Mouse (Mus musculus) cerebellum, postnatal 36 days (tissue): ENCODE results near the gene Cpa4.
A peak's percentile ranks its signal among the peaks of the same experiment; 100 is the strongest.

Experiments used
- DNase-seq, 2 experiments: peaks; one replicate each; pipeline ENCODE4 v3.0.0; 2021 to 2022; ENCODE audit warnings: mixed read lengths in 2 of 2

Gene Cpa4

DNA sequence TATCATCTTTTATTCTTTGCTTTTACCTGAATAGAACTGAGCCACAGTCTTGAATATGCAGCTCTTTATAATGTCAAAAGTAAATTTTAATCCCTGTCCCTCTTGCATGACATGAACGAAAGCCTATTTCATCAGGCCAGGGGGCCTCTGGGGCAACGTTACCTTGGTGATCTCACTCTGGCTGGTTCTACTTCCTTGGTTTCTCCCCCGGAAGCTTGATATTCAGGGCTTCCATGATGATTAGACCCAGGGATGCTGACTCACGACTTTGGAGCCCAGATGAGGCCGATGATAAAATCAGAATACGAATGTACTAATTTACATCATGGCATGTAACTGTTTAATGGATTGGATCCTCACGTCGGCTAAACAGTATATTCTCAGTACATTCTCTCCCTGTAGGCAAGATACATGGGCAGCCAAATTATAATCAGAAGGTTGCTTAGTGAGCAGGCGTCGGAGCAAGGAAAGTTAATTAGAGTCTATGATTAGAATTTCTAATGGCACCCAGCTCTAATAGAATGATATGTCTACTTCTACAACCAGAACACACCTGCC is 24.3 kb downstream of the Cpa4 start:
- DNase-seq = no peak

DNA sequence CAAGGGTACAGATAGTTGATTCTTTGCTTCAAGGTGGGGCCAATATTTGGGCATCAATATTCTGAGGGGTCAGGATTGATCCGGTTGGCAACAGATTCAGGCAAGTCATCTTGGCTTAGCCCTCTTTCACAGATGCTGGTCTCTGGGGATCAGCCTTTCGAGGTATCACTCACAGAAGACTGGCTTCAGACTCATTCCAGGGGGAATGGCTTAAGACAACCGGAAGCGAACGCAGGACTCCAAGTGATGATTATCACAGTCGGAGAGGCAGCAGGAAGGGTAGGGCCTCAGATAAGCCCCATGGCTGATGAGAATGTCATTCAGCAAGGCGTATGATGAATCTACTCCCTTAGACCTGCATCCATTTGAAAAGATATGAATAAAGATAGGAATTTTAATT is 26.2 kb downstream of the Cpa4 start:
- DNase-seq = no peak

DNA sequence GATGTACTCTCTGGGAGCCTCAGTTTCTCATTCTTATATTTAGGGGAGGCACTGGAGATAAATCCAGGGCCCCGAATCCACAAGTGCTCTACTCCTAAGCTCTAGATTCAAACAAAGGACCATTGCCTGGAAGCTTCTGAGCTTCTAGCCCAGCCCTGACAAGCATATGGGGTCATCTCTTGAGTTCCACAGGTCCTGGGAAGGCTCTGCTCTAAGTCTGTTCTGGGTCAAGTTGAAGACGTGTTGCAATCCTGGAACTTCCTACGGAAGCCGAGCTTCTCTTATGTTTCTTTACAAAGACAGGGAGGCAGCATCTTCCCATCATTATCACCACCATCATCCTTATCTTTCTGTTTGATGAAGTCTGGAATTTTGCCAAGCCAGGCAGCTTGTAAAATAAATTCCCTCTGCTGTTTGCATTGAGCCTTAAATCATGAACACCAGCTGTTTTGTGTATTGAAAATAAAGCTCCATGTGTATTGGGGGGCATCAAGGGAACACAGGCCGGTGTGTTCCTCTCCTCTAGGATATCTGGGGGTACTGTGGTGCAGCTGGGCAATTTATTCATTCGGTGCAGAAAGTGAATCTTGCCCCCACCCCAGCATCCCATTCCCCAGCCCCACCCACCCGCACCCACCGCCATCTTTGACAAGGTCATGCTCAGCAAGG is 28.2 kb downstream of the Cpa4 start:
- DNase-seq = no peak

DNA sequence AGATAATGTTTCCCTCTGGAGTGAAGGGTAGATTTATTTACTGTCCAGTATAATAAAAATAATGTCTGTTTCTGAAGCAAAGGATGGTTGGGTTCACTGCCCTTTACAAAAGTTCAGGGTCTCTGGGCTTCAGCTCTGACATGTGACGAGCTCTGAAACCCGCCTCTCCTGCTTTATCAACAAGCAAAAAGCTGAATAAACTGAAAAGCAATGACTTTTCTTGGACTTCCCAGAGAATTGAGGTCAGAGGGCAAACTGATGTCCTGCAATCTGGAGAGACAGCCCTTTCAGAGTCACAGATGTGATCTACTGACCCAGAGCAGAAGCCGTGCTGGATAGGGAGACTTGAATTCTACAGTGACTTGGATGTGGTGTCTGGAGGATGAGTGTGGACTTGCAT is 31.9 kb downstream of the Cpa4 start:
- no peak for DNase-seq

DNA sequence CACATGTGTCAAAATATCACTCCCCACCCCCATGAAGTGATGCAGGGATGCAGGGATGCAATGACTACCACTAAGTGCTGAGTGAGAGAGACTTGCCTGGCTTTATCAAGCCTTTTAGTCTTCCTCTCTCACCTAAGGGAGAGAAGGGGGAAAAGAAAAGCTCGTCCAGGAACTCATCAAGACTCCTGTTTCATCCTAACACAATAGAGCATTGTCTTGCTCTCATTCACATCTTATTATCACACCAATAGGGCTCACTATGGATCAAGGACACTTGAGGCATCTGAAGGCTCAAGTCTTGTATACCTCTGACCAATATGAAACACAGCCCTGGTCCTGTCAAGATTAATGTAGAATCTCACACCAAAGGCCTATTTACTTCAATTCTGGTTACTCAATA is 32.8 kb downstream of the Cpa4 start:
- no peak for DNase-seq

DNA sequence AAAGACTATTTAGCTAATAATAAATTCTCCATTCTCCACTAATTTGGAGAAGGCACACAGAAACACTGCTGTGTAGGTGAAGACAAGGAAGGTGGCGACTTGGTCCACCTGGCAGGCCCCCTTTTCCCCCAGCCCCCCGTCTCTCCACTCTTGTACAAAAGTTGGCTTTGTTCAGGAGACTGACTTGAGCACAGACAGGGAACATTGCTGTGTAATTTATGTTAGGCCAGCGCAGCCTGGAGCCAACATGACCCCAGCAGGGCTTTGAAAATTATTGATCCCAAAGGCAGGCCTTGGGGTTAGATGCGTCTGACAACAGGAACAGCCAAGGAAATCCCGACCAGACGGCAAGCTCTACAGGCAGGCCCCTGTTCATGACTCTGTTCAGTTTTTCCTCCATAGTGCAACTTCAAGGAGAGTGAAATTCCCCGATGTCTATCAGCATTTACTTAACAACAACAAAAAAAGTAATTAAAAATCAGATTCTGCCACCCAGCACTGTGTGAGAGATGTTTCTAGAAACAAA is 36.2 kb downstream of the Cpa4 start:
- DNase-seq = no peak

DNA sequence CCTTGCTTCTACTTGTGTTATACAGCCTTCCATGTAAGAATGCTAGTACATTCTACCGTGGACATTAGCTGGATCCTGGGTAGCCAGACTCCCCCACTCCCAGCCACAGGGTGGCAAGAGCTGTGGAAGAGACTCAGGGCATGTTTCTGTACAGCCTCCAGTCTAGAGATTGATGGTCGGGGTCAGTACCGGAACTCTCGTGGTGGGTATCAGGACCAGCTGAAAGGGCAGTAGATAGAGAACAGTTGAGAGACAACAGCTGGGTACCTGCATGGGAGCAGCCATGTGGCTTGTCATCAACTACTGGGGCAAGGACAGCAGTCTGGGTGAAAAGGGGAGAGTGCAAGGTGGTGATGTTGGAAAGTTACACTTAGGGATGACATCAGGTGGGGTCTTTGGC is 36.9 kb downstream of the Cpa4 start:
- no peak for DNase-seq

DNA sequence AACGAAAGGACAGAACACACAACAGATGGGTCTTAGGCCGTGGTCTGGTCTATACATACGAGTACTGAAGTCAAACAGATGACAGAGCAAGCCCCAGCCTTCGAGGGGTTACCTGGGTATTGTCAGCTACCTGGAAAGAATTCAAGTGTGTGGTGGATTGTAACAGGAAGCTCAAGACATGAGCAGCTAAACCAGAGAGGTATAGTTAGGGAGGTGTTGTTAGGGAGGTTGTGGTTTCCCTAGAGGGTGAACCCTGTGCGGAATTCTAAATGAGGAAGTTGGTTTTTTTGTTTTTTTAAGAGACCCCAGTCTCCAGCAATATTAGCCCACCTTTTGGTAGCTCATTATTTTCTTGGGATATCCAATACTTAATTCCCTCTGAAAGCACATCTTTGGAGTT is 37.5 kb downstream of the Cpa4 start:
- DNase-seq = no peak

DNA sequence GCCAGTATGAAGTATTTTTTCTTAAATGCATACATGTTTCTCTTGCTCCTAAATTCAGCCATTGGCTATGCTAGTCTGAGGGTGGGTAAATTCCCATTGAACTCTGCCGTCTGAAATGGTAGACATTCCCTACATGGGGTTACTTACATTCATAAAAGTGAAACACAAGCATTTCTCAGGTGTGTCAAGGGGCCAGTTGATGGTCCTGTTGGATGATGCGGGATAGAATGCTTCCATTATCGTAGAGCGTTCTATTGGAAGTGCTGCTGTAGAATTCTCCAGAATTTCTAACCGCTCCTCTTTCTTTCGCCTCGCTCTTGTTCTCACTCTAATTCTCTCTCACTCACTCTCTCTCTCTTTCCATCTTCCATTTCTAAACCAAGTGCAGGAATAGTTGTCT is 42.5 kb downstream of the Cpa4 start, which contains the start of gene Cpa5:
Cpa5 (plus strand) TSS at position 301 of the 400 bp plus-strand sequence.
- no peak for DNase-seq

DNA sequence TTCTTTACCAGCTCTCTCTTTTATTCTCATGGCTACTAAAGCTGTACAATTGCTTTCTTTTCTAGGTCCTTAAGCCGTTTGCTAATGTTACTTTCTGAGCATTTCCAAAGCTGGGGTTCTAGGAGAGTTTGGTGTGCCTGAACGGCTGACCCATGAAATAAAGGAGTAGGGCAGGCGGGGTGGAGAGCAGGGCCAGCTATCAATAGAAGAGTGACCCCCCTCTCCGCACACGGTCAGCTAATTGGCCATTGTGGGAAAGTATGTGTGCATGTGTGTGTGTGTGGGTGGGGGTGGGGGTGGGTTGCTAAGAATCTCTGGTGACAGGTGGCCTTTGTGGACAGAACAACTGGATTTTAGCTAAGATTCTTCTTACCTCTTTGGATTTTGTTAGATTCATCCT is 43.0 kb downstream of the Cpa4 start:
- DNase-seq = no peak

DNA sequence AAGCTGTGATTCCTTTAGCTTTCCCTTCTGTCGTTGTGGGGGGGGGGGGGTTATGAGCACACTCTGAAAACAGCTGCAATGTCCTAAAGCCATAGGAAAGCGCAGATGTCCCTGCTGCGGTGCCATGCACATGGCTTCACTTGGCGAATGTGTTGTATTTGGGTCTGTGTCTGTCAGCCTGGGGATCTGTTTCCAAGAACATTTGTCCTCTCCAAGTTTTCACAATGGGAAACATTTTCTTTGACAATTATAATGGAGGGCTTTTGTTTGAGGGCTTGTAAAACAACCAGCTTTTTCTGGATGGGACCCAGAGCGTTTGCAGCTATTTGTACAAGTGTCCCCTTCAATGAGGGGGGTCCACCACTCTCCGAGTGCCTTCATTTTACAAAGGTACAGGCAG is 46.1 kb downstream of the Cpa4 start:
- DNase-seq = no peak

DNA sequence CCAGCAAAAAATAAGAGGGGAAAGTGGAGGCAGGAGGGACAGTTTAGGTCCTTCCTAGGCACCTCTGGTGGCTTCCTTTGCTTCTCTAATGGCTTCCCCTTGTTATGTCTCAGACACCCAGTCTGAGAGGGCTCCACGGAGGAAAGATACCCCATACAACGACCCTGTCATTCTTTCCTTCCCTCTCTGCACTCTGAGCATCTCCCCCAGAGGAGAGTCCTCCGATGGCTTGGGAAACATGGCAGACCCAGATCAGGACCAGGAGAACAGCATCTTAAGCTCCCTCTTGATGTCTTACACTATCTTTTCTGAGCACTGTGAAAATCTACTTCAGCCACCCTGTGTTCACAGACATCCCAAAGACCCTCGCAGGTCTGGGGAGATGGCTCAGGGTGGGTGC is 47.6 kb downstream of the Cpa4 start:
- DNase-seq = no peak

DNA sequence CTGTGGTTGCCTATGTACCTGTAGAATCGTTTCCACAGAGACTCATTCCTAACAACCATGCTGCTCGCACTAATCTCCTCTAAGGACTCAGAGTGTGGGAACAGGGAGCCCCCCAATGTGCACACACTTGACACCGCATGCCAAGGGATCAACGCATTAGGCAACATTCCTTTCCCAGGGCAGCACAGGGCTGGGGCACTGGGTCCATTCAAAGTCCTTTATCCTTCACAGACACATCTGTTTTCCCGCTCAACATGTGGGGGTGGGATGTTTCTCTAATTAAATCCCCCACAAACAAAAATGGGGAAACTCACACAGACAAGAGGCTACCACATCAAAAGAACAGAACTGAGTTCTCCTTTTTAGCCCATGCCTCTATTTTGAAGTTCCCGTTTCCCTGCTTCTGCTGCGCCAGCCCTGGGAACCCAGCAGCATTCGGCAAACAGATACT is 48.3 kb downstream of the Cpa4 start:
- no peak for DNase-seq

DNA sequence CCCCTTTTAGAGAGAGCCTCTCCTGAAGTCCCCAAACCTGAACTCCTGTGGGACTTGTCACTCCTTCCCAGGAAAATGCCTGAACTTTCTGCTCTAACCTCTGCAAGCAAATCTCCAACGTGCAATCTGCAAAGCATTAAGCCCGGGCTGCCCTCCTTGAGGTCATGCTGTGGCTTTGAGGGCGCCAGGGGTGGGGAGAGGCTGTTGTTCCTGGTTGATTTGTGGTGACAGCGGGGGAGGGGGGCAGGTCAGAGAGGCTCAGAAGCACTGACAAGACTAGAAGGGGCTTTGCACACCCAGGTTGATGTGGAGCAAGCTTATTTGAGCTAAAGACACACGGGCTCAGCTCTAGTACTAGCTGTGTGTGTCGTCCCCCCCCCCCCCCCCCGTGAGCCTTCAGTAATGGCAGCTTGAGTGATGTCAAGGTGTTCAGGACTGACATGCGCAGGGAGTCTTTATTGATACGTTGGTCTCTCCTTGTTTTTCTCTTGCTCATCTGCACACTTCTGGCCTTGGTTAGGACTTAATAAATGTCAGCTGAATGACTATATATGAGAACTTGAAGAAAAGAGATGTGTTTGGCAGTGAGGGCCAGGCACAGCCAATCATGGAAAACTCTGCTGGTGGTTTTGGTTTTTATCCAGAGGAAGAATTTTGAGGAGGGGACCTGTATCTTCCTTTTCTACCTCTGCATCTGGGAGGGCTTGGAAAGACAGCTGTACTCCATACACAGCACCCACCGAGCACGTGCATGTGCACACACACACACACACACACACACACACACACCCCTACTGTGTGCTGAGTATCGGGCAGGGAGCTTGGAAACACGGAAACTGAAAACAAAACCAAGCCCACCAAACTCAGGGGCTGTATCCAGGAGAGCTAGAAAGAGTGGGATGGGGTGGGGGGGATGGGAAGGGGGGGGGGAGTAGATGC is 49.1 kb downstream of the Cpa4 start:
- DNase-seq = no peak

DNA sequence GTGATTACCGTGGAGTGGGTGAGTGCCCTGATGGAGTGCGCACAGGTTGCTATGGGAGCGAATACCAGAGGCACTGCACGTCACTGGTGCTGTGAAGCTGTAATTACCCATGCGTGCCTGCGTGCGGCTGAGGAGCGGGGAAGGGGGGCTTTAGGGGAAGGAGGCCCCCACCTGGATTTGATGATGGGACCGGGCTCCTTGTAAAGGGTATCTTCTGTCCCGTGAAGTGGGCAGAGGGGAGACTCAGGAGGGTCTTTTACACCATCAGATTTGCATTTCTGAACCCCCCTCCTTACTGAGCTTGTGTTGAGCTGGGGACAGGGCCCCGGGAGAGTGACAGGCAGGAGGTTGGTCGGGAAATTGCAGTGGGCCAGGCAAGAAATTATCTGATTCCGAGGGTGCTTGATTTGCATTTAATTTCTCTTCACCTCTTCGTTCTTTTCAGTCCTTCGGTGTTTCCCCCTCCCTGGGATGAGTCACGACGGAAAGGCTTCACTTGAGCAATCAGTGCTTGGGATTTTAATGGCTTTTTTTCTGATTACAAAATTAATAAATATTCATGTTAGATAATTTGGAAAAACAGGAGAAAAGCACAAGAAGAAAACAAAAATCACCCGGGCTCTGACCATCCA is 49.9 kb downstream of the Cpa4 start:
- no peak for DNase-seq

DNA sequence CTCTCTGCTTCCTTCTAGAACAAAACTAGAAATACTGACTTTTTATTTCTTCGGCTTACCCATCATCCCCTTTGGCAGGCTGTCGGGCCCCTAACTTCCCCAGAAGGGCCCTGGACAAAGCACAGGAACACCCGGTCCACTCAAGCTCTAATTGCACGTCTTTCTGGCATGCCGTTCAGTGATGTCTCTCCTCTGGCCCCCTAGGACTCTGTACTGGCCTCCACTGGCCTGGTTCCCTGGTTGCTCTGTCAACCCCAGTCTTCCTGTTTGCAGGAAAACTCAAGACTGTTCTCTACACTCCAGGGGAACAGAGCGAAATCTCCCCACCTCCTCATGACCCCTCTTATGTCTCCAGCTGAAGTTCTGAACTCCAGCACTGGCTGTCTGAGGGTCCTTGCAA is 50.6 kb downstream of the Cpa4 start:
- no peak for DNase-seq

DNA sequence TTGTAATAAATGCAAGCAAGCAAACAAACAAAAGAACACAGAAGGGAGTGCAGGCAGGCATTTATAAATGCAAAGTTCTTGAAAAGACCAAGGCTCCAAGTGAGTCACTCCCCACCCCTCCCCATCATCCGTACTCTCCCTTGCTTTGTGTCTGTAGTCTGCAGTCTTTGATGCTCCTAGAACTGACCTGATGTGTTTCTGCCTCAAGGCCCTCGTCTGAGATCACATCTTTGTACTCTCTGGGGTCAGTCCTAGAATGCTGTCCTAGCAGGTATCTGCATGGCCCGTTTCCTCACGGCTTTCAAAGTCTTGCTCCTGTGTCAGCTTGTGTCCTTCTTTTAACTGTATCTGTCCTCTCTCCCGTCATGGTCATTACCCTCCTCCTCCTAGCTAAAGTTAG is 51.4 kb downstream of the Cpa4 start:
- no peak for DNase-seq

DNA sequence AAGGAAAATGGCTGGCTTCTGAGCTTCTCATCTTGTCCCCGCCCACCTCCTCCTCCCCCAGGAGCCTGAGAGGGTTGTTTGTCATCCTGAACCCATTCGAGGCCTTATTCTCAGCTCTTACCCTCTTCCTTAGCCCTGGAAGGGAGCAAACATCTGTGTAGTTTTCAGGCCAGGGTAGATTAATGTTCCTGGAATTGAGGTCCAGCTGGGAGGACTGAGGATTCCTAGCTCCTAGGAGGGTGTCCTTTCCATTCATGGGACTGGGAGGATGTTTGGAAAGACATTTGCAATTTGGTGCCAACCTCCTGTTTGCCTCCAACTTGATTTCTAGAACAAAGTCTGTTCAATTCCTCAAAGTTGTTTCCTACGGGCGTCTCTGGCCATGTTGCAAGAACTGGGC is 52.4 kb downstream of the Cpa4 start:
- no peak for DNase-seq

DNA sequence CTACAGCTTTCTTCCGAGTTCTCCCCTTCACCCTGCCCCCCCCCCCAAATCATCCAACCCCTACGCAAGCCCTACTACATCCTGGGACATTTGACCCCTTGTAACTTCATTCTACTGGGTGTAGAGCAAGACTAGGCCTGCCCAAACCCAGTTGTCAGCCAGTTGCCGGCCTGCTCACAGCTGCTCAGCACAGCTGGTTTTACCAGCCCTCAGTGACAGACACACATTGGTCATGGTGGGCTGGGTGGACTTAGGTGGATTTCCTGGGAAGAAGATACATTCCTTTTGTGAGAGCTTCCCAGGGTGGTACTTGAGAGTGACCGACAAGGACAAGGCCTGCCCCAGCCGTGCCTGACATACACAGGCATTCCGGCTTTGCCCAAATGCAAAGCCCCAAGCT is 52.8 kb downstream of the Cpa4 start:
- DNase-seq = no peak

DNA sequence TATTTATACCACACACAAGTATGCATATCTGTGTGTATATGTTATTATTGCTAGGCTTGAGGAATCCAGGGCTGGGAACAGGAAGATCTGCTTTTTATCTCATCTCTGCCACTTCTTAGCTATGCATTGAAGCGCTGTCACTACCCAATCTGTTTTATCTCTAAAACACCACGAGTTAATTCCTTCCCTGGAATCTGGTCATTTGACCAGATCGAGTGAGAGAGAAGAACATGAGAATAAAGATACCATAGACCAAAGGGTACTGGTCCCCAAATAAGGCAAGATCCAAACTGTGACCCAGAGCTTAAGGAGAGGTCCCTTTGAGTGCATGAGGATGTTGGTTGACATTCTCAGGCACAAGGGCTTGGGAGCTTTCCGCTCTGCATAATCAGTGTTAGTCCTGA is 53.8 kb downstream of the Cpa4 start:
- DNase-seq = no peak

DNA sequence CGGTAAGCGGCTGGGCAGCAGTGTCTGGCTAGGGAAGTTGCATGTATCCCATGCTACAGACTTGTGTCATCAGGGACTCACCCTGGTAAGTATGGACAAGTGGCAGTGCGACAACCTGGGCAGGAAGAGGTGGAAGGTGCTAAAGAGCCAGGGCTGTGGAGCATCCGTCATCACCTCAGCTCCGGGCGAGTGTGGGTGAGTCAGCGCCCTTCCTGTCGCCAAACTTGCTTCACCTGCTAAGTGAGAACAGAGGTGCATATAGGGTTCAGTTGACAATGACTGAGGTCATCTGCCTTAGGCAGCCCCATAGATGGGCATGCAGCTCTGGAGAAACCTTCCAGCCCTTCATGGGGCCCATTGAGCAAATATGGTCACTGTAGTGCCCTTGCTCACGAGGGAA is 56.6 kb downstream of the Cpa4 start:
- no peak for DNase-seq

DNA sequence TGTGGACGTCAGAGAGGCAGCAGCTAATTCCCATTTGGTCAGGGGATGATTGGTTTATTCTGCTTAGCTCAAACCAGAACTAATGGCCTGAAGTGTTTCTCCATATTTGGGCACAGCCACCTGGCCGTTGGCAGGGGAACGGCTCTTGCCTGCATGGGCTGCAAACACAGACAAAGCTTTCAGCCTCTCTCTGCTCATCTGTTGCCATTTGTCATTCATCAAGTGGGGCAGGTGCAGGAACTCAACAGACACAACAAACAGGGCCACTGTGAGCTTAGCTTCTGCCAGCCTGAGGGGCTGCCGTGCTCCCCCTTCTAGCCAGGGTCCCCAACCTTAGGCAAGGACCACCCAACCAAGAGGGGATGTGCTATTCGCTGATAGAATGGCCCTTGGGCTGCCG is 60.0 kb downstream of the Cpa4 start:
- peak; percentile 14 to 18 for DNase-seq

DNA sequence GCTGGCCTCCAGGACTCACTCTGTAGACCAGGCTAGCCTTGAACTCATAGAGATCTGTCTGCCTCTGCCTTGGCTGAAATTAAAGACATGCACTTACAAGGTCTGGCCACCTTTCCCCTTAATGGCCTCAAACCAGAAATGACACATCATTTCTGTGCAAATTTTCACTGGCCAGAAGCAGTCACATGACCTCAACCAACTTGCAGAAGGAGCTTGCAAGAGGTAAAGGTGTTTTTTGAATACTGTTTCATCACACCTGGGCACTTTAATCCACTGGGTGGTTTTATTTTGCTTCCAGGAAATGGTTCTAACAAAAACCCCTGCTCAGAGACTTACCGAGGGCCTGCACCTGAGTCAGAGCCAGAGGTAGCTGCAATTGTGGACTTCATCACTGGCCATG is 61.8 kb downstream of the Cpa4 start:
- no peak for DNase-seq
